Mouse (Mus musculus) brain, embryonic 18.5 days (tissue): ENCODE data around the gene Ank3.

Experiments used
- DNase-seq: peaks from one replicate; pipeline ENCODE4 v3.0.0-alpha.2; 2012; ENCODE audit warnings: low read depth, low spot score

The Ank3 gene

GRCm38 (mm10) chr10:69962976-69963375 is 564.4 kb downstream of the Ank3 start:
- DNase-seq, result no peak

GRCm38 (mm10) chr10:69964611-69965010 is 566.0 kb downstream of the Ank3 start:
- DNase-seq, result no peak

- DNase-seq, result no peak
Observed at GRCm38 (mm10) chr10:69965085-69965484, 566.5 kb downstream of the Ank3 start.

GRCm38 (mm10) chr10:69967994-69968393 is 569.4 kb downstream of the Ank3 start:
- no peak for DNase-seq

GRCm38 (mm10) chr10:69979636-69980035 is 581.1 kb downstream of the Ank3 start:
- no peak for DNase-seq

- DNase-seq, result no peak
Observed at GRCm38 (mm10) chr10:69981386-69982097, 583.0 kb downstream of the Ank3 start.

- DNase-seq, result no peak
Observed at GRCm38 (mm10) chr10:69982701-69983100, 584.1 kb downstream of the Ank3 start.

- no peak for DNase-seq
Observed at GRCm38 (mm10) chr10:69987496-69987895, 588.9 kb downstream of the Ank3 start.

- DNase-seq, result no peak
Observed at GRCm38 (mm10) chr10:69997082-69997481, 598.5 kb downstream of the Ank3 start.

GRCm38 (mm10) chr10:70004058-70004457 is 605.5 kb downstream of the Ank3 start:
- no peak for DNase-seq

GRCm38 (mm10) chr10:70004831-70005230 is 606.3 kb downstream of the Ank3 start:
- no peak for DNase-seq

GRCm38 (mm10) chr10:70006380-70006779 is 607.8 kb downstream of the Ank3 start:
- DNase-seq, result no peak

GRCm38 (mm10) chr10:70011738-70012137 is 613.2 kb downstream of the Ank3 start:
- DNase-seq, result no peak

- no peak for DNase-seq
Observed at GRCm38 (mm10) chr10:70013931-70014330, 615.4 kb downstream of the Ank3 start.

GRCm38 (mm10) chr10:70015201-70015600 is 616.6 kb downstream of the Ank3 start:
- DNase-seq, result no peak

- DNase-seq, result no peak
Observed at GRCm38 (mm10) chr10:70018691-70019090, 620.1 kb downstream of the Ank3 start.

GRCm38 (mm10) chr10:70021667-70022066 is 623.1 kb downstream of the Ank3 start:
- no peak for DNase-seq

GRCm38 (mm10) chr10:70022596-70022995 is 624.0 kb downstream of the Ank3 start:
- DNase-seq, result no peak

GRCm38 (mm10) chr10:70023861-70024260 is 625.3 kb downstream of the Ank3 start:
- no peak for DNase-seq

GRCm38 (mm10) chr10:70031942-70032341 is 633.4 kb downstream of the Ank3 start:
- DNase-seq, result no peak

- no peak for DNase-seq
Observed at GRCm38 (mm10) chr10:70032982-70033381, 634.4 kb downstream of the Ank3 start.

- DNase-seq, result no peak
Observed at GRCm38 (mm10) chr10:70033856-70034255, 635.3 kb downstream of the Ank3 start.

- DNase-seq, result no peak
Observed at GRCm38 (mm10) chr10:70039871-70040291, 641.3 kb downstream of the Ank3 start.

GRCm38 (mm10) chr10:70041562-70041961 is 643.0 kb downstream of the Ank3 start:
- no peak for DNase-seq
